Mouse (Mus musculus): ENCODE data around the gene Tbc1d22a.

DNA sequence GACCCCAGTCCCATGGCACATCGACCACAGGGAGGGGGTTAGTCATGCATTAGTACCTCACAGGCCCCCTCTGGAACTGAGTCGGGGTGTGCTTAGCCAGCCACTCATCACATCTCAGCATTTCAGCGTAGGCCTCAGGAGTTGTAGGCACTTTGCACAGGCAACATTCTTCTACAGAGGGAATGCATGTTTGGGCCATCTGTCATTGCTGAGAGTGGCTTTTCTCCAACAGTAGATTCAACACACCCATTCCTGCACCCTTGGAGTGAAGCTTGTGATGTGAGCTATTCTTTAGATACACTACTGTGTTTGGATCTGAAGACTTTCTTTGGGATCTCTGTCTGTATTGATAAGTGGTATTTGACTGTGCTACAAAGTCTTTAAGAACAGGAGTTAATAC is 75.8 kb downstream of the Tbc1d22a start:
- no peak for TF ChIP-seq CTCF (conservative IDR thresholded peaks at IDR 0.05; ENCODE audit: insufficient read depth, insufficient read length, low read depth, low read length)
- TF ChIP-seq POLR2A (IDR thresholded peaks at IDR 0.05; ENCODE audit: low read depth, low read length), result no peak

Data from kidney, adult 2 months (tissue).